Mouse (Mus musculus): ENCODE measurements around the gene Ssna1.

Ssna1 gene

DNA sequence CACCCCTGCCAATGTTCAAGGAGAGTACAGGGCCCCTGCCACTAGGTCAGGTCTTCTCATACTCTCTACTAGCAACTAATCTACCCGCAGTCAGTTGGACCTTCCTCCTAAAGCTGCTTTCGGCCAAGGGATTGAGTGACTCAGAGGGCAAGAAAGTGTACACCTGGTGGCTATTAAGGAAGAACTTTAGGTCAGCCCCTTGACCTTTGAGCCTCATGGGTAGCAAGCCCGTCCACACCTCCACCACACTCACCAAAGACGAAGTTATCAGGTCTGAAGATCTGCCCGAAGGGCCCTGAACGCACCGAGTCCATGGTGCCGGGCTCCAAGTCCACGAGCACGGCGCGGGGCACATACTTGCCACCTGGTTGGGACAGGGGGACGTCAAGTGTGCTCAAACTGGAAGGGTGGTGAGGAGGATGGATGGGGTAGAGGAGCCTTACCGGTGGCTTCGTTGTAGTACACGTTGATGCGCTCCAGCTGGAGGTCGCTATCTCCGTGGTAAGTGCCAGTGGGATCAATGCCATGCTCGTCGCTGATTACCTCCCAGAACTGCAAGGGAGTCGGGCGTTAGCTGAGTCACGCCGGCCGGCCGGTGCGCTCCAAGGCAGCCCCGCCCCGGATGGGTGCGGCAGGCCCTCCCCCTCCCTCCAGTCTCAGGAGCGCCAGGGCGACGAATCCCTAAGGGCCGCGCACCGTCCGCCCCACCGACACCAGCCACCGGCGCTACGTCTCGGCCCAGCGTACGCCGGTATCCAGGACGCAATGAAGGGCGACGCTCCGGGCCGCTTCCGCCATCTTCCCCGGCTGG, 48.4 kb downstream of the Ssna1 start:
- ChIA-PET CTCF (interaction anchor here in 1 of 4 experiments (1.3 to 1.8 kb wide), 3 partner anchors 39 to 205 kb away, joined by 3 to 5 read pairs (median 4); partner anchors contain the start of genes Abca2, Nrarp and Tprn), POLR2A (interaction anchor here (0.6 to 75.9 kb wide), 73 partner anchors 10 to 760 kb away, joined by 3 to 2347 read pairs (median 5); partner anchors contain the start of genes Tor4a (in 4 of the 4), AL732309.1 (in 3 of the 4), Anapc2 (in 3 of the 4) and Cysrt1 (in 3 of the 4))

DNA sequence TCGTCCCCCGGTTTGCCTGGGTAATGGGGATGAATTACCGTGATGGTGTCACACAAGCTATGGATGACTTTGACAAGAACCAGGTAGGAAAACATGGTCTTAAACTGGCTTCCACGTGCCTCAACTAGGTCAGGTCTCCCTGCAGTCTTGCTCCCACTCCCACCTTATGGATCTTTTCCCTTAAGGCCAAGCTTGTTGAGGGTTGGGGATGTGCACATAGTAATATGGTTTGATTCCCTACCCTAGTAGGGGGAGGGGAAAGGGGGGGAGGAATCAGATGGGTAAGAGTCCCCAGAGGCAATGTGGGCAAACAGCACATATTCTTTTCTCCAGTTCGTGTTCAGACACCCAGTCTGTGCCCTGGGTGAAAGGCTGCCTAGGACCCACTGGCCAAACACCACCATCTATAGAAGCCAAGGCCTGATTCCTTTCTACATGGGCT, 50.9 kb downstream of the Ssna1 start:
- ChIA-PET POLR2A (interaction anchor here (0.5 to 75.9 kb wide), 30 partner anchors 8 to 235 kb away, joined by 3 to 2347 read pairs (median 4); partner anchors contain the start of genes Anapc2 (in 4 of the 4), Ssna1 (in 4 of the 4), Tor4a (in 4 of the 4) and Nelfb (in 3 of the 4)), CTCF (interaction anchor here in 2 of 4 experiments (0.5 to 1.1 kb wide), 2 partner anchors 29 to 50 kb away, joined by 3 read pairs; no protein-coding TSS in a partner anchor)

Measured in embryonic stem cell, embryonic (primary cell).